Mouse (Mus musculus) intestine, embryonic 14.5 days (tissue): ENCODE results near the gene Fchsd2. TPM values are rescaled to one million over a fixed set of nuclear protein-coding genes. Genes with fewer than 3 reads are reported as not detected.

Experiments used
- ATAC-seq: fragments of 200-750 bp; cut with Nextera tagmentation; replicated peaks from 2 replicates; pipeline ENCODE4 v1.8.0; 2017; ENCODE audit warnings: low read depth, moderate number of reproducible peaks, moderate TSS enrichment, moderate library complexity; ENCODE audit not compliant: low FRiP score, low TSS enrichment
- DNase-seq: peaks from one replicate; pipeline ENCODE4 v3.0.0-alpha.2; 2018; ENCODE audit warnings: low spot score
- H3K27ac ChIP-seq: fragments of 300-500 bp; sonication (generic); 2 replicates; pipeline ENCODE4 v1.5.1; 2014; ENCODE audit warnings: low read depth, mild to moderate bottlenecking, control low read depth
- H3K27me3 ChIP-seq: fragments of 300-500 bp; sonication (generic); replicated peaks from 2 replicates; pipeline ENCODE4 v1.6.1; 2014; ENCODE audit warnings: low read length, control low read depth; ENCODE audit not compliant: control insufficient read depth, insufficient read depth
- H3K36me3 ChIP-seq: fragments of 300-500 bp; sonication (generic); 2 replicates; pipeline ENCODE4 v1.6.1; 2014; ENCODE audit warnings: low read length, control low read depth; ENCODE audit not compliant: control insufficient read depth, insufficient read depth
- H3K4me1 ChIP-seq: fragments of 300-500 bp; sonication (generic); replicated peaks from 2 replicates; pipeline ENCODE4 v1.6.1; 2014; ENCODE audit warnings: low read length, control low read depth, mixed read lengths; ENCODE audit not compliant: control insufficient read depth, insufficient read depth
- H3K4me2 ChIP-seq: fragments of 300-500 bp; sonication (generic); 2 replicates; pipeline ENCODE4 v1.6.1; 2014; ENCODE audit warnings: low read length
- H3K4me3 ChIP-seq: fragments of 300-500 bp; sonication (generic); 2 replicates; pipeline ENCODE4 v1.5.1; 2014; ENCODE audit warnings: low read depth, low read length, control low read depth, mixed read lengths
- H3K9ac ChIP-seq: fragments of 300-500 bp; sonication (generic); 2 replicates; pipeline ENCODE4 v1.6.1; 2014; ENCODE audit warnings: mild to moderate bottlenecking, low read length
- H3K9me3 ChIP-seq: fragments of 300-500 bp; sonication (generic); 2 replicates; pipeline ENCODE4 v1.6.1; 2016; ENCODE audit warnings: low read length, control low read depth; ENCODE audit not compliant: control insufficient read depth
- WGBS: fragments of 180-500 bp; shearing (Covaris S2); extraction: QIAGEN DNeasy Blood & Tissue Kit; methylation state at CpG from one replicate; pipeline ENCODE4 v1.1.7; 2014; 5-methylcytosine and 5-hydroxymethylcytosine counted together
- polyA plus RNA-seq: library from polyadenylated mRNA; unstranded; fragments of >200 nt; fragmentation: Nextera tagmentation; extraction: Ambion mirVana; gene quantifications from 2 replicates; pipeline ENCODE4 v1.2.1, GENCODE M21; 2014

Fchsd2 gene
- 24.4 and 26.0 TPM in 2 replicates for polyA plus RNA-seq

DNA sequence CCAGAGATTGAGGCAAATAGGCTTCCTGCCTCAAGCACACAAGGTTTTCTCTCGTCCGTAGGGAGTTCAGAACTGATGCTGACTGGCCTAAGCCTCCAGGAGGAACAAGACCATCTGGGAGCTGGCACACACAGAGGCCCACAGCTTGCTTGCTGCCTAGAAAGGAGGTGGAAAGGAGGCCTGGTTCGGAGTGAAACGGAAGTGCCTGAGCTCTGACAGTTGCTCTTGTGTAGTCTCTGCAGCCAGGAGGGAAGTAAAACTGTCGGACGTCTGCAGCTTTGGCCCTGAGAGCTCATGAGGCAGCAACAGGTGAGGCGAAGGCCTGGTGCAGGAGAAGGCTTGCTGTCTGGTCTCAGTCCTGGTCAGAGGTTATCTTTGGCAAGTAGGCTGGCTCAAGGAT is at the start of gene Fchsd2:
Gene Fchsd2 (plus strand): TSS at position 246 of the 400 bp plus-strand sequence.
- WGBS: 58% methylated on average over 7 of the region's 7 CpGs
- no peak within 1 kb of the TSS for H3K9ac ChIP-seq
- H3K27ac ChIP-seq: 0 out of 2 replicates have a peak within 1 kb of the TSS, but pooled peaks have one; percentile 38
- H3K36me3 ChIP-seq: no peaks in the 10 kb centered on the region
- H3K27me3 ChIP-seq: no peaks in the 10 kb centered on the region
- no peak for ATAC-seq
- no peak for DNase-seq
- no peaks in the 10 kb centered on the region for H3K9me3 ChIP-seq
- no peak within 1 kb of the TSS for H3K4me3 ChIP-seq
- H3K4me2 ChIP-seq: no peak within 1 kb of the TSS
- H3K4me1 ChIP-seq: no peaks in the 10 kb centered on the region; the same call in 1 of the 2 replicates

DNA sequence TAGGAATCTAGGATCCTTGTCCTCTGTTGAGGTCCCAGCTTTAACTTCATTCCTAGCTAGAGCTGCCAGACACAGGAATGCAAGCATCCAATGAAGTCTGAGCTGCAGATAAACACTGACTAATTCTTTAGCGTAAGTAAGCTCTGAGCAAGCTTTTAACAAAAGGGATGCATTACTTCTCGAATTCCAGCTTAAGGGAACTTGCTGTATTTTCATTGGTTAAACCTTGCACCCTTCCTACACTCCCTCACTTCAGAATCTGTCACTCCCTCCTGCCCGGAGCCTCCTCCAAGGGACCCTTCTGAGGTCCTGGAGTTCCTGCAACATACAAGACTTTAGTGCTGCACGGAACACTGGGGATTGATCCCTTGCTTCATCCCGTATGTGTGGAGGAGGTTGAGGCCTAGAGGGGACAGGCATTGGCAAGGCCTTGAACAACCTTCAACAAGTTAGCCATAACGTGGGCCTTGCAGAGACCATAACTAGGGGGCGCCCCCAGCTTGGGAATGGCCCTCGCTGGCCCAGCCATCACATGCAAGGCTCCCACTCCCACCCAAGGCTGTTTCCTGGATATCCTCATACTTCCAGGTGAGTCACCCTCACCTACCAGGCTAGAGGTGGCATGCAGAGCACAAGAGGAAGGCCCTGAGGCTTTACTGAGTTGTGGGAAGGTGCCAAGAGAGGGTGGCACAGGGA is 48.7 kb upstream of the Fchsd2 start:
- Histone ChIP-seq H3K9ac (no peak overlapping the region), H3K27ac (no peak overlapping the region), H3K4me1 (peaks cover 3% of the 10 kb centered on the region; the same call in 1 of the 2 replicates), H3K4me2 (no peak overlapping the region), H3K4me3 (no peak overlapping the region), H3K36me3 (no peaks in the 10 kb centered on the region), H3K27me3 (no peaks in the 10 kb centered on the region), H3K9me3 (no peaks in the 10 kb centered on the region)
- 58% methylated on average over 8 of the region's 8 CpGs for WGBS
- ATAC-seq (no peak), DNase-seq (no peak)

DNA sequence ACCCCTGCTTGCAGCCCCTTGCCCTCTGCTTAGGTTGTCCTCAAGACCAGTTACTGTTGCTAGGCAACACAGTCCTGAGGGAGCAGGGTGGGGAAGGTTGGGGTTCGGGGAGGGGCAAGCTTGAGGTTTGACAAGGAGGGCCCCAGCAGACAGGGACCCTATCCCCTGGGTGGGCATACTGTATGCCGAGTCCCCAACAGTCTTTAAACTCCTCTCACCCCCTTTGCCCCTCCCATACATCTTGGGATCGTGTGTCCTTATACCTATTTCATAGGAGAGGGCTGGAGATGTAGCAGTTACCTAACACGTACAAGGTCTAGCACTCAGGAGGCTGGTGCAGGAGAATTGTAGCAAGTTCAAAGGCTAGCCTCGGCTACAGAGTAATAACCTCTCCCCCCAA is 44.4 kb upstream of the Fchsd2 start:
- Histone ChIP-seq H3K9me3 (no peaks in the 10 kb centered on the region), H3K4me1 (peaks cover 3% of the 10 kb centered on the region; the same call in 1 of the 2 replicates), H3K36me3 (no peaks in the 10 kb centered on the region), H3K27me3 (no peaks in the 10 kb centered on the region), H3K9ac (no peak overlapping the region), H3K4me3 (no peak overlapping the region), H3K27ac (no peak overlapping the region), H3K4me2 (no peak overlapping the region)
- 73% methylated on average over 5 of the region's 5 CpGs for WGBS
- ATAC-seq (no peak), DNase-seq (no peak)

DNA sequence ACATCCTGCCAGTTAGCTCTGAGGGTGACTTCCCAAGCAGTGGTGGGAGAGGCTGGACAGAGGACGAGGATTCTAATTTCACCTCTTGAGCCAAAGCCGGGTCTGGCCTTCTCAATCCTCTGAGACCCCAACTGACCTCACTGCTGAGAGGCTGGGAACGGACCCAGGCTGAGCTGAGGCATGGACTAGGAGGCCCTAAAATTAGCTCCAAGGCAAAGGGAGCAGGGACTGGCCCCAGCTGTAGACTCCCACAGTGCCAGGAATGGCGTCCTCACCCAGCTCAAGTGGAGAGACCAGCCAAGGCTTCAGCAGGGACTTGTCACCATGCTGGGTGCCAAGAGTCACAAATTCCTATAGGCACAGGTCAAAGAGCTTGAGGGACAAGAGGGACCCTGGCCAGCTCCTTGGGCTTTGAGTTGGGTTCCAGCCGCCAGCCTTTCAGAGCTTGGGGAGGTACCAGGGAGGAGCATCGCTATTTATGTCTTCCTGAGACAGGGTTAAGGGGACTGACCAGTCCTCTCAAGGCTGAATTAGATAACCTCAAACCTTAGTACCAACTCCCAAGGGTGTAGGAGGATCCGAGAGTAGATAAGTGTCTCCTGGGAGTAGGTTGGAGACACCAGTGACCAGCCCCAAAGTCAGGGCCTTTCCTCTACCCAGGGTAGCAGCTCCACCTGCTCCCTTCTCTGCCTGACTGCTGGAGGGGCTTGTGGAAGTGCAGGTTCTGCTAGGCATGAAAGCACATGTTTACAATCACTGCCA is 43.2 kb upstream of the Fchsd2 start:
- Histone ChIP-seq H3K4me3 (no peak overlapping the region), H3K9ac (no peak overlapping the region), H3K27me3 (no peaks in the 10 kb centered on the region), H3K36me3 (no peaks in the 10 kb centered on the region), H3K4me1 (peaks cover 3% of the 10 kb centered on the region; the same call in 1 of the 2 replicates), H3K9me3 (no peaks in the 10 kb centered on the region), H3K27ac (no peak overlapping the region), H3K4me2 (no peak overlapping the region)
- DNase-seq (no peak), ATAC-seq (no peak)
- WGBS: 77% methylated on average over 7 of the region's 7 CpGs

DNA sequence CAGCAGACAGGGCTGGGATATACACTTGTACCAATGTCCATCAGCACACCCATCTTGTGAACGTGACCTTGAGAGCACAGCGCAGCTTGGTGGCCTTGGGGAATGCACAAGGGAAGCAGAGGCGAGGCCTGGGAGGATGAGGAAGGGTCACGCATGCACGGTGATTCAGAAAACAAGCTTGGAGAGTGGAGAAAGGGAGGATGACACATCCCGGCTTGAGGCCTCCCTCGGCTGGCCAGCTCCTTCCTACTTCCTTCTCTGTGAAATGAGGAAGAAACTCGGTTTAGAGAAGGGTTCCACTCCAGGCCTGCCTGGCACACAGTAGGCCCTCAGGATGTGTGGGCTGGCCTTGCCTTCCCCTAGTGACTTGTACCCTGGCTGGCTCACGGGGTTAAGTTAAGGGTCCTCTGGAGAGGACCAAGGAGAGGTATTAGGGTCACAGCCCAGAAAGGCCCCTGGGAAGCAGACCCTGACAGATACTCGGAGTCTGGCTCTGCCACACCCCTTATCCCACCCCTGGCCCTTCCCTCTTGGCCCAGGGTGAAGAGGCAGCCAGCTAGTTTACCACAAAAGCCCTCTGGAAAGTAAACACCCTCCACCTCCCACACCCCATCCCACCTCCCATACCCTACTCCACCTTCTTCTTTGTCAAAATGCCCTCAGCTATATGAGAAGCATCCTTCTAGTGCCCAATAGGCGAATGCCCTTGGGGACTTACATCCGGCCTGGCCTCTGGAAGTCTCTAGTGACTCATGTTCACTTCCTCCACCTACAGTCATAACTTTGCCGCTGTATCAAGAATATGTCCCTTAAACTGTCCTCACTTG is 41.7 kb upstream of the Fchsd2 start:
- ATAC-seq: no peak
- DNase-seq: no peak
- no peak overlapping the region for H3K27ac ChIP-seq
- H3K4me2 ChIP-seq: no peak overlapping the region
- no peaks in the 10 kb centered on the region for H3K27me3 ChIP-seq
- H3K4me1 ChIP-seq: peaks cover 3% of the 10 kb centered on the region; the same call in 1 of the 2 replicates
- no peak overlapping the region for H3K4me3 ChIP-seq
- no peaks in the 10 kb centered on the region for H3K36me3 ChIP-seq
- H3K9ac ChIP-seq: no peak overlapping the region
- H3K9me3 ChIP-seq: no peaks in the 10 kb centered on the region
- WGBS: 69% methylated on average over 13 of the region's 13 CpGs

DNA sequence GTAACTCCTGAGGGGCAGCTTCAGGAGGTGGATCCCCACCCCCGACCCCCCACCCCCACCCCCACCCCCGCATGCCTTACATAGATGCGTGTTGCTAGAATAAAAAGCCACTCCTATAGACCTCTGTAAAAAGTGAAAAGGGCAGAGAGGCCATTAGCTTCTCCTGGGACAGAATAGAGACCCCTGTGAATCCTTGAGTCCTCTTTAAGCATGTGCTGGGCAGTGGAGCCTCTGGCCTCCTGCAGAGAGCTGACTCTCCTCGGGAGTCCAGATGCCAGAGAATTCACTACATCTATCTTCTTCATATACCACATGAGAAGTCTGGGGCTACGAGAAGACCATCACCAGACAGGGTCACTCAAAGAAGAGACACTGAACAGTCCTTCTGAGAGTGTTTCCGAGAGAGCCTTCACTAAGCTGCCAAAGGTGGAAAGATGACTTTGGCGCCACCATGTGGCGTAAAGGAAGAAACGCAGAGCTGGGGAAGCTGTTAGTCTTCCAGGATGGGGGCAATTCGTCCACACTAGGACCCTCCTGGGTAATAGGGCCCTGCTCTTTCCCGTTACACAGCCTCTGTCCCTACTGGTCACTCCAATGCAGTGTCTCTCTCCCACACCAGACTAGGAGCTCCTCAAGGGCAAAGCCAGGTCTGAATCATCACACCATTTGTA is 41.0 kb upstream of the Fchsd2 start:
- peak; percentile 80 for DNase-seq
- no peak overlapping the region for H3K27ac ChIP-seq

DNA sequence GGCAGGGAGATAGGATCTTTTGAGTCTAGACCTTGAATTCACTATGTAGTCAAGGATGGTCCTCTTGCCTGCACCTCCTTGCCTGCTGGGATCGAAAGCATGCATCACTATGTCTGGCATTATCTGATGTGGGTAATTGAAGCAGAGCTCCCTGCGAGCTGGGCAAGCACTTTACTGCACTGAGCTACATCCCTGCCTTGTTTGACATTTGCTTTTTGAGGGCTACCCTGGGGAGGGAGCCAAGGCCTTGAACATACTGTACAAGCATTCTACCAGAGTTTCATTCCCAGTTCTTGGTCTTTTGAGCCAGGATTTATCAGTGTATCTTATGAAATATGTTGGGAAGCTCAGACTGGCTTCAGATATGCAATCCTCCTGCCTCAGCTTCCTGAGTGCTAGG is 39.5 kb upstream of the Fchsd2 start:
- WGBS: 67% methylated on average over 2 of the region's 2 CpGs
- ATAC-seq: no peak
- no peak overlapping the region for H3K4me3 ChIP-seq

More for the DNA sequence above, 41.0 kb upstream of the Fchsd2 start:
- Histone ChIP-seq H3K27me3 (no peaks in the 10 kb centered on the region), H3K36me3 (no peaks in the 10 kb centered on the region), H3K4me2 (no peak overlapping the region), H3K4me1 (peaks cover 3% of the 10 kb centered on the region; the same call in 1 of the 2 replicates), H3K4me3 (no peak overlapping the region), H3K9me3 (no peaks in the 10 kb centered on the region), H3K9ac (no peak overlapping the region)
- peak; percentile 65 for ATAC-seq
- WGBS: 16% methylated on average over 11 of the region's 11 CpGs

DNA sequence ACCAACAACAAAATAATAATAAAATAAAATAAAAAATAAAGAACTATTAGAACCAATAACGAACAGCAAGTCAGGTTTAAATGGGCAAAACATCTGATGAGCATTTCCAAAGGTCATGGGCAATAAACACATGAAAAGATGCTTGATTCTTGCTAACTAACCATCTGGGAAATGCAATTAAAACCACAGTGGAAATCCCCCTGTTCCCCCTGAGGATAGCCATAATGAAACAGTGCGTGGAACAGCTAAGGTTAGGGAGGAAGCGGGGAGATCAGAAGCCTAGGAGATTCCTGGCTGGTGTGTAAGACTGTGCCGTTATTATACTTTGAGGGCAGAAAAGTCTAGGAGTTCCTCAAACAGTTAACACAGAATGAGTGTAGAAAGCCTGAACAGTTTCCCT is 35.4 kb upstream of the Fchsd2 start:
- Histone ChIP-seq H3K9me3 (no peaks in the 10 kb centered on the region), H3K27ac (no peak overlapping the region), H3K27me3 (no peaks in the 10 kb centered on the region), H3K9ac (no peak overlapping the region), H3K36me3 (no peaks in the 10 kb centered on the region), H3K4me1 (no peaks in the 10 kb centered on the region), H3K4me2 (no peak overlapping the region), H3K4me3 (no peak overlapping the region)
- ATAC-seq (no peak), DNase-seq (no peak)
- WGBS: 65% methylated on average over 4 of the region's 4 CpGs

More for the DNA sequence above, 39.5 kb upstream of the Fchsd2 start:
- no peak overlapping the region for H3K4me2 ChIP-seq
- H3K9me3 ChIP-seq: no peaks in the 10 kb centered on the region
- DNase-seq: no peak
- H3K9ac ChIP-seq: no peak overlapping the region
- no peaks in the 10 kb centered on the region for H3K27me3 ChIP-seq
- H3K4me1 ChIP-seq: peaks cover 3% of the 10 kb centered on the region; the same call in 1 of the 2 replicates
- H3K36me3 ChIP-seq: no peaks in the 10 kb centered on the region
- H3K27ac ChIP-seq: no peak overlapping the region
